Mouse (Mus musculus) kidney, postnatal 10 days (tissue): ENCODE data around the gene Spin2e.
"Not testable (repeated sequence)": the region's sequence is repeated elsewhere in the genome, so short reads cannot be mapped to it uniquely, and the experiment has no call there.

Experiments
- DNase-seq: peaks from one replicate; pipeline ENCODE4 v3.0.0; 2021; ENCODE audit warnings: mixed read lengths

The Spin2e gene

GRCm38 (mm10) chrX:31618820-31619219 lies at the start of gene Spin2e:
Spin2e (minus strand) TSS chrX:31618920.
- not testable (repeated sequence) for DNase-seq

GRCm38 (mm10) chrX:31574183-31574582 lies 44.5 kb downstream of the Spin2e start, which contains the start of gene Gm21883:
Gm21883 (minus strand) TSS chrX:31574283.
- DNase-seq = not testable (repeated sequence)
